Mouse (Mus musculus): ENCODE measurements around the gene Clp1. TPM values are rescaled to one million over a fixed set of nuclear protein-coding genes. Genes with fewer than 3 reads are reported as not detected.

The Clp1 gene
- 18.1 and 18.7 TPM in 2 replicates for polyA plus RNA-seq (2012; rRNA removed)

DNA sequence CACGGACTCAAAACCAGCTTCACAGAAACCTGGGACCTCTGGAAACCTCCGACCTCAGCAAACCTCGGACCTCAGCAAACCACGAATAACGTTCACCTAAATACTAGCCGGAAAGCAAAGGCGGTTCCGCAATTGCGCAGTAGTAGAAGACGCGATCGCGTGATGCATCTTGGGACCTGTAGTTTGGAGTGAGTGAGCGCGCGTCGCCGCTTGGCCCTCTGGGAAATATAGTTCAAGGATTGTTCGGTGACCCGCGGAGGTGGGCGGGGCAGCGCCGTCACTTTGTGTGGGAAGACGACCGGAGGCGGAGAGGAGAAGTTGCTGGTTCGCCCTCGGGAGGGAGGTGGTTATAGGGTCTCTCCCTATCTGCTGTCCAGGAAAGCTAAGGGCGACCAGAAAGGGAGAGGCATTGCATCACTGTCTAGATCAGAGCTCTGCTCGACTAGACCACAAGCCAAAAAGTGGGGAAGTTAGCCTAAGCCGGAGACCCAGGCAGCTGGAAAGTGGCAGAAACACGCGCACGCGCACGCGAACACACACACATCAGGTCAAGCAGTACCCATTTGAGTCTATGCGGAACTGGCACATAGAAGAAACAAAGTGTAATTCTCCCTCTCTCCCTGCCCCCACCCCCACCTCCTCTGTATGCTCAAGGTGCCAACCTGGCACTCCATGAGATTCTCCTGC is at the start of gene Clp1:
Gene Clp1, minus strand, starts transcription at position 179 of the 687 bp plus-strand sequence.

DNA sequence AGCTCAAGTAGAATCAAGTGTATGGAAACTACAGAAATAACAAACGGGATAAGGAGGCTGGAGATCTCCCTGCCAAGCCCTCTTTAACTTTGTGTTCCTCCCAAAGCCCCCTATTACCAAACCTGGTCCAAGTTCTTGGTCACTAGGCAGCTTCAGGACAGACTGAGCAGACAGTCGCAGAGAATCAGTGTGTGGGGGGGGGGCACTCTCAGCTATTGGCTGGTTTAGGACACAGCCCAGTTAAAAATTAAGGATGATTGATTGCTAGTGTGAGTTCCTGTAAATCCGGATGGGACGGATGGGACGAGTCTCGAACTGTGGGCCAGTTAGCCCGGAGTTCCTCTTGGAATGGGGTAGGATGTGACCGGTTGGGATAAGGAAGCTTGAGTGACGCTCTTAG is 48.1 kb upstream of the Clp1 start, which contains the start of gene Serping1:
Gene Serping1, minus strand, starts transcription at position 204 of the 400 bp plus-strand sequence.

DNA sequence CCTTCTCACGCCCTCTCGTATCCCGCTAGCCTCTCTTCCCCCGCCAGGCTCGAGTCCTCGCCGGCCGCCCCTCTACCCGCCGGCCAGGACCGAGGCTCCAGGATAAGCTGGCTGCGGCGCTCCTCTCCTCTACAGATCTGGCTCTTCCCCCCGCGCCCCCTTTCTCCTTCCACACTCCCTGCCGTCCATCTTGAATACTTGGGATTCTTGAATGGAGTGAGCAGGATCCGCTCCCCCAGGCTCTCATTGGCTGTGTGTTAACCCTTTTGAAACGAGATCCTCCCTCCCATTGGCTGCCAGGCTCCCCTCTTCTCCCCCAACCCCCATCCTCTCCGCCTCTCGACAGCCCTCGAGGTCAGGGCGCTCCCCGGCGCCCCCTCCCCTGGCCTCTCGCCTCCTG is 16.4 kb upstream of the Clp1 start, which contains the start of gene Gm19426:
Gene Gm19426, minus strand, starts transcription at position 95 of the 400 bp plus-strand sequence.

DNA sequence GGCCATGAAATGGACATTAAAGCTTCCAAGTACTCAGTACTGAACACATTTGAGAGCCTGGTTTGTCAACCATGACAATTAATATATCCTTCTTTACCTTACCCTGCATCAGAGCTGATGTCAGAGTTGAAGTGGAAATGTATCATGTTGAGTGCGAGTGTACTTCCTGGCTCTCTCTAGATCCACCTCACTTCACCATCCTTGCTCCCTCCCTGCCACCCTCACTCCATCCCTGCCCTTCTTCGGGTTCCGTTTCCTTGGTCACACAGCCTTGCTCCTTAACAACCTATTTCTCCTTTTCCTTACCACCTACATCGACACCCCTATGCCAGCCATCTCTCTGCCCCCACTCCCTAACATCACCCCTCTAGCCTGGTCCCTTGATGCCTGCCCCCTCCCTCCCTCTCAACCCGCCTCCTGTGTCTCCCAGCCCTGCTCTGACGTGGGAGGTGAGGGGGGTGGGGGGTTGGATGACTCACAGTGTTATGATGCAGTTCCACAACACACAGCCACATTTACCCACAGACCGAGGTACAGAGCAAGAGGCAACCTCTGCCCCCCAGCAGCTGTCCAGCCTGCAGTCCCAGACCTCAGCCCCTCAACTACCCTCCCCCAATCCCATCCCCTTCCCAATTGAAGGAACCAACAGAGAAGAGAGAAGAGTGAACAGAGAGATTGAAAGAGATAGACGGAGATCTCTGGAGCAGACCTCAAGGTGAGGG is 6.6 kb upstream of the Clp1 start, which contains the start of gene Ypel4:
Gene Ypel4, plus strand, starts transcription at position 480 of the 722 bp plus-strand sequence.

DNA sequence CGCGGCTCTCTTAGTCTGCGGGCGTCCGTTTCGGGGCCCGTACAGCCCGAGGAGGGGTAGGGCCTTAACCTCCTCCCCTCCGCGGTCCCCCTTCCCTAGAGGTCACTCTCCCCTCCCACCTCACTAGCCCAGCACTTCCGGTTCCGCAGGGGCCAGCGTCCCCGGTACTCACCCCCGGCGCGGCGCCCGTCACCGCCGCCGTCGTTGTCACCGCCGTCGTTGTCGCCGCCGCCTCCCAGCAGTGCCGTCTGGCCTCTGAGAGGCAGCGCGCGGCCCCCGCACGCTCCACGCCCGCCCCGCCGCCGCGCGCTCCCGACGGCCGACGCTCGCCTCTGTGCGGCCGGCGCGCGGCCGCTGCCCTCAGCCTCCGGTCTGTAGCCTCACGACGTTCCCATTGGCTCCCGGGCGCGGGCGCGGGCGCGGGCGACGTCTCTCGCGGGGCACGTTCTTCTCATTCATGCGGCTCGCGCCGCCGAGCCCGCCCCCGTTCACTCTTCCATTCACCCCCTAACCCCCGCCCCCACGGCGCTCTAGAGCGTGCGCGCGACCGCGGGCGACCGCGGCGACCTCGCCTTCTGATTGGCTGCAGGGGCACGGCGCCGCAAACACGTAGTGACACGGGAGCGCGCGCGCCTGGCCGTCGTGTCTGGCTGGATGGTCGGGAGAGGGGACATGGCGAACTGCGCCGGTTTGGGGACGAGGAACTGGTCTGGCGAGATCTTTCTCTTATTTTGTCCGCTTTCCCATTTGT is 12.2 kb downstream of the Clp1 start, which contains the start of gene Zdhhc5:
Gene Zdhhc5, minus strand, starts transcription at position 370 of the 751 bp plus-strand sequence.

DNA sequence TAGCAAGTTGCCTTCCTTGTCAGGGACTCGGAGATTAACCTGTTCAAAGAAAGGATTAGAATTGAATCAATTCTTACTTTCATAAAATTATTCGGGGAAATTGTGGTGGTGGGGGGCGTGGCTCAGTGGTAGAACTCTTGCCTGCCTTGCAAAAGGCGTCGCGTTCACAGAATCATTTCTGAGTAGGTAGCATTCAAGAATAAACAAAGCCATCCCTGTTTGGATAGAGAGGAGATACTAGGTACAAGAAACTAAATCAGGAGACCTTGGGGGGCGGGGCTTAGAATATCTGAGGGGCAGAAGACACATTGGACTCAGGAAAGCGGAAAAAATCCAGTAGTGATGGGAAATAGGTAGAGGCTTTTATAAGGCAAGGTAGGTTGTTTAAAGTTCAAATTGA is 48.1 kb downstream of the Clp1 start, which contains the start of gene Tmx2:
Gene Tmx2, minus strand, starts transcription at position 125 of the 400 bp plus-strand sequence.

DNA sequence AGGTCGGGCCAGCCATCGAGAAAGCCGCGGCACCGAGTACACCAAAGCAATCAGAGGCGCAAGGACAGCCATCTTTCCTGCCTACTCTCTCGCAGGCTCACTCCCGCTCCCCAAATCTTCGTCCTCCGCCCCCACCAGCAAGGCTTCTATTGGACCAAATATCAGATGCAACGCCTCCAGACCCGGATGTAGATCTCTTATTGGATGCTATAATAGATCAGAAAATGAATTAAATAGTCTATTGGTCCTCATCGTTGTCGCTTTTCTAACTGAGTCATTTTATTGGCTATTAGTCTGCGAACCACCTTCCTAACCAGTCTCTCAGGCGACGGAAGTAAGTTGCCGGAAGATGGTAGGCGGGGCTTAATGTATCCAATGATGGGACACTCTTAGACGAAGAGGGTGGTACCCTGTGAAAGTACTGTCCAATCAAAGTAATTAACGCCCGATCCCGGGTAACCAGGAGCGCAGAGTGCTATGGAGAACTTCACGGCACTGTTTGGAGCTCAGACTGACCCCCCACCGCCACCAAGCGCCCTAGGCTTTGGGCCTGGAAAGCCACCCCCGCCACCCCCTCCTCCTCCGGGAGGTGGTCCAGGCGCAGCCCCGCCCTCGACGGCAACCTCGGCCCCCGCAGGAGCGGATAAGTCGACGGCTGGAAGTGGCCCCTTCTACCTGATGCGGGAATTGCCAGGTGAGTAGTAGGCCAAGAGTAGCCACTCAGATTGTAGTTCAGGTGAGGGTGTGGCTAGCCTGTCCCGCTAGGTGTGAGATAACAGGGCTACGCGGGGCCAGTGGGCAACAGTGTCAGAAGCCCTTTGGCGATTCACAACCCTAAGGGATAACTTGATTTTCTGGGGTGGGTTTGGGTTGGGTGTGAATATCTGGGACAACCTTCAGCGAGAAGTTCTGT is 48.9 kb downstream of the Clp1 start, which contains the start of the genes Gm28635 and Med19:
Gene Gm28635, minus strand, starts transcription at position 74 of the 913 bp plus-strand sequence.
Gene Med19, plus strand, starts transcription at position 435 of the 913 bp plus-strand sequence.

Other genes starting within 250 kb of the Clp1 start
- 81.6 and 82.8 TPM in 2 replicates for gene Ctnnd1, start 76.6 kb downstream of the Clp1 start, polyA plus RNA-seq (2012; rRNA removed)
- gene Btbd18, start 68.3 kb downstream of the Clp1 start, polyA plus RNA-seq (2012; rRNA removed) = 0.03 TPM in 1 of 2 replicates, not detected in the other
- gene Selenoh, start 56.6 kb downstream of the Clp1 start, polyA plus RNA-seq (2012; rRNA removed) = 220 and 235 TPM in 2 replicates
- gene Gm28635, start 49.3 kb downstream of the Clp1 start, polyA plus RNA-seq (2012; rRNA removed) = 0.03 TPM in 1 of 2 replicates, not detected in the other
- 35.5 and 36.4 TPM in 2 replicates for gene Med19, start 48.9 kb downstream of the Clp1 start, polyA plus RNA-seq (2012; rRNA removed)
- 148 and 155 TPM in 2 replicates for gene Tmx2, start 48.2 kb downstream of the Clp1 start, polyA plus RNA-seq (2012; rRNA removed)
- 30.7 and 30.8 TPM in 2 replicates for gene Zdhhc5, start 12.2 kb downstream of the Clp1 start, polyA plus RNA-seq (2012; rRNA removed)
- 47.7 and 53.2 TPM in 2 replicates for gene Ypel4, start 6.7 kb upstream of the Clp1 start, polyA plus RNA-seq (2012; rRNA removed)
- 10.2 and 10.9 TPM in 2 replicates for gene Gm19426, start 16.3 kb upstream of the Clp1 start, polyA plus RNA-seq (2012; rRNA removed)
- gene Serping1, start 48.1 kb upstream of the Clp1 start, polyA plus RNA-seq (2012; rRNA removed) = 28.5 and 38.0 TPM in 2 replicates
- gene Ube2l6, start 71.5 kb upstream of the Clp1 start, polyA plus RNA-seq (2012; rRNA removed) = 13.2 and 17.0 TPM in 2 replicates
- gene Smtnl1, start 95.3 kb upstream of the Clp1 start, polyA plus RNA-seq (2012; rRNA removed) = 0.05 TPM in 1 of 2 replicates, not detected in the other
- 83.2 and 86.4 TPM in 2 replicates for gene Timm10, start 99.6 kb upstream of the Clp1 start, polyA plus RNA-seq (2012; rRNA removed)
- gene Slc43a1, start 111.5 kb upstream of the Clp1 start, polyA plus RNA-seq (2012; rRNA removed) = 5.6 and 7.8 TPM in 2 replicates
- gene Rtn4rl2, start 159.4 kb upstream of the Clp1 start, polyA plus RNA-seq (2012; rRNA removed) = 17.6 and 21.9 TPM in 2 replicates
- 10.4 and 20.1 TPM in 2 replicates for gene Slc43a3, start 209.2 kb upstream of the Clp1 start, polyA plus RNA-seq (2012; rRNA removed)

Measured in central nervous system, embryonic 14 days (tissue).